Mouse (Mus musculus) small intestine, adult 2 months (tissue): ENCODE measurements around the gene Trp73.

ENCODE experiments used
- CTCF ChIP-seq: fragments of 200-500 bp; IDR thresholded peaks from 2 replicates; pipeline ENCODE4 v1.5.1; 2012; ENCODE audit warnings: low read depth, mild to moderate bottlenecking, control low read depth, inconsistent platforms, low read length, moderate library complexity, mixed read lengths; ENCODE audit not compliant: insufficient replicate concordance, insufficient read length; ENCODE audit errors: extremely low read depth
- POLR2A ChIP-seq: fragments of 200-500 bp; IDR thresholded peaks from 2 replicates; pipeline ENCODE4 v1.6.1; 2012; ENCODE audit warnings: low read depth, mild to moderate bottlenecking, control low read depth, inconsistent platforms, low read length, moderate library complexity

GRCm38 (mm10) chr4:154140213-154141008 lies 403 bp upstream of the Trp73 start:
- TF ChIP-seq CTCF (no peak), POLR2A (no peak)
